Mouse (Mus musculus) megakaryocyte, embryonic 14.5 days (primary cell): Measurements from ENCODE around the gene Col13a1.

ENCODE experiments used
- FLI1 ChIP-seq: IDR thresholded peaks from 2 replicates; pipeline ENCODE4 v1.6.1; 2012; ENCODE audit warnings: low read length, inconsistent platforms, mixed read lengths
- GATA1 ChIP-seq: IDR thresholded peaks from 3 replicates; pipeline ENCODE4 v1.6.1; 2012; ENCODE audit warnings: mixed read lengths, low read length, inconsistent platforms, borderline replicate concordance

DNA sequence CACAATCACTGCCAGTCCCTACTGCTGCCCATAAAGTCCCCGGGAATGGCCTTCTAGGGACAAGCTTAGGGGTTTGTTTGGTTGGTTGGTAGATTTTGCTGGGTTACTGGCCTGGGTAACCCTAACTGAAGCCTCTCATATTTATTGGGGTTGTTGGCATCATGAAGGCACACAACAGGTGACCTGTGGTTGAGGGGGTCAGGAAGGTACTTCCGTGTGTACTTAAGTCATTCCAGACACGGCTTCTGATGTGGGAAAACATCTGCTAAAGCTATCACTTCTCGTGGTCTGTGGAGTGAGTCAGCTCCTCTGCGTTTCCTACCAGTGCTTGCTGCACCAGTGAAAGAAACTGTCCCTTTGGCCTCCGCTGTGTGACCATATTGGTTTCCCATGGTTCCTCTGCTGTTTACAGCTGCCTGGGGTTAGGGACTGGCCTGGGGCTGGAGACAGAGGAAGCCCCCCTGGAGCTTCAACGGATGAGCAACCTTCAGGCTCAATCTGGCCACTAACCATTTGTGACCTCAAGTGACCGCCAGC, 123.7 kb downstream of the Col13a1 start:
- no peak for TF ChIP-seq GATA1
- no peak for TF ChIP-seq FLI1
